Mouse (Mus musculus) liver, embryonic 11.5 days (tissue): Measurements from ENCODE around the gene Pnpla6. TPM values are rescaled to one million over a fixed set of nuclear protein-coding genes. Genes with fewer than 3 reads are reported as not detected.

Source experiments
- polyA plus RNA-seq: library from polyadenylated mRNA; unstranded; fragments of >200 nt; fragmentation: Nextera tagmentation; extraction: Ambion mirVana; gene quantifications from 2 replicates; pipeline ENCODE4 v1.2.1, GENCODE M21; 2014

The Pnpla6 gene
- polyA plus RNA-seq, 1 experiment from 2014 or later = 22.9 TPM

Other genes with a start within 250 kb of the Pnpla6 start
- 26.5 and 34.5 TPM in 2 replicates for gene Insr, start 235.8 kb upstream of the Pnpla6 start, polyA plus RNA-seq
- gene A430078G23Rik, start 162.0 kb upstream of the Pnpla6 start, polyA plus RNA-seq = 0.32 and 0.40 TPM in 2 replicates
- gene Arhgef18, start 122.4 kb upstream of the Pnpla6 start, polyA plus RNA-seq = 5.2 and 6.4 TPM in 2 replicates
- gene Pex11g, start 47.7 kb upstream of the Pnpla6 start, polyA plus RNA-seq = 3.4 and 4.3 TPM in 2 replicates
- not detected in 2 replicates for gene Tex45, start 44.5 kb upstream of the Pnpla6 start, polyA plus RNA-seq
- 8.7 and 8.9 TPM in 2 replicates for gene Zfp358, start 22.2 kb upstream of the Pnpla6 start, polyA plus RNA-seq
- 36.2 and 39.8 TPM in 2 replicates for gene Mcoln1, start 14.9 kb upstream of the Pnpla6 start, polyA plus RNA-seq
- gene C330021F23Rik, start 52.6 kb downstream of the Pnpla6 start, polyA plus RNA-seq = 3.0 and 4.9 TPM in 2 replicates
- gene Camsap3, start 71.9 kb downstream of the Pnpla6 start, polyA plus RNA-seq = 3.5 and 3.9 TPM in 2 replicates
- gene Xab2, start 105.9 kb downstream of the Pnpla6 start, polyA plus RNA-seq = 60.5 and 66.8 TPM in 2 replicates
- 102 and 111 TPM in 2 replicates for gene Pet100, start 106.2 kb downstream of the Pnpla6 start, polyA plus RNA-seq
- gene Pcp2, start 110.2 kb downstream of the Pnpla6 start, polyA plus RNA-seq = 0.40 TPM in 1 of 2 replicates, not detected in the other
- 97.5 and 105 TPM in 2 replicates for gene Stxbp2, start 115.6 kb downstream of the Pnpla6 start, polyA plus RNA-seq
- 0.29 and 0.40 TPM in 2 replicates for gene Retn, start 140.4 kb downstream of the Pnpla6 start, polyA plus RNA-seq
- gene Mcemp1, start 150.4 kb downstream of the Pnpla6 start, polyA plus RNA-seq = 0.52 and 1.0 TPM in 2 replicates
- gene Fcor, start 157.0 kb downstream of the Pnpla6 start, polyA plus RNA-seq = 7.3 and 11.4 TPM in 2 replicates
- 29.5 and 31.6 TPM in 2 replicates for gene Trappc5, start 160.9 kb downstream of the Pnpla6 start, polyA plus RNA-seq
- 0.10 TPM in 1 of 2 replicates, not detected in the other for gene Fcer2a, start 178.8 kb downstream of the Pnpla6 start, polyA plus RNA-seq
- gene Clec4g, start 205.3 kb downstream of the Pnpla6 start, polyA plus RNA-seq = 0.92 and 1.8 TPM in 2 replicates
- 0.23 TPM in 1 of 2 replicates, not detected in the other for gene Cd209a, start 233.6 kb downstream of the Pnpla6 start, polyA plus RNA-seq